ENCODE assay signal across 8 mouse cellular contexts in the genomic region with DNA sequence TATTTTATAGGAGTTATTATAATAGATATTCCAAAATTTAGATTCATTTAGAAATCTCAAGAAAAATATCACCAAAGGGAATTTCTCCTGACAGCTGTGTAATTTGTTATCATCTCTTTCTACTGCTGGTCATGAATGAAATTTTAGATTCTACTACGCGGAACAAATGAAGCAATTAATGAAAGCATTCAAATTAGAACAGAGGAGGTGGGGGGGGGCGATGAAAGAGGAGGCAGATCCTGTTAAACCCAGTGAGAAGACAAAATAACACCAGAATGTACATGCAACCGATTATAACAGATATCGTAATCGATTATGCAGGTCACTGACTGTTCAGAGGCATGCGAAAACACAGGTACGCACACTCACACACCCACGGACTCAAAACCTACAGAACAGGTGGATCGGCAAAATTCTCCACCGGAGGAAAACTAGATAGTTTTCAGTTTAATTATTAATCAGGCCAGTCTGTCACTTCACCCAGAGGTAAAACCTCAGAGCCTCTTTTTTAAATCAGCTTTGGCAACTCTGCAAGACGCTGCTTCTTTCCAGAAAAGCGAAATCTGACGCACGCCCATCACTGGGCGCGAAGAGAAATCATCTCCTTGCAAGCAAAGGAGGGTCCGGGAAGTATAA. TPM values are rescaled to one million over a fixed set of nuclear protein-coding genes. Genes with fewer than 3 reads are reported as not detected.
DNase-seq lines count a peak whose midpoint lies in the region; ATAC-seq and TF ChIP-seq lines count a peak whose summit lies in the region.

No protein-coding gene starts in this region.

- H3K9ac ChIP-seq in hindbrain, embryonic 14.5 days = peak overlapping the region; percentile 83
- H3K9ac ChIP-seq in liver, embryonic 15.5 days = peak overlapping the region; percentile 40; the same call in 1 of the 2 replicates
- peak overlapping the region; percentile 70 for H3K9ac ChIP-seq in stomach, postnatal 0 days (ENCODE audit: low read length)

- no peaks in the 10 kb centered on the region for H3K27me3 ChIP-seq in hindbrain, embryonic 14.5 days (ENCODE audit: control insufficient read depth, insufficient read depth, low read length)
- H3K27me3 ChIP-seq in liver, embryonic 15.5 days = peaks cover 15% of the 10 kb centered on the region
- H3K27me3 ChIP-seq in stomach, postnatal 0 days (ENCODE audit: control insufficient read depth, insufficient read depth, low read length) = no peaks in the 10 kb centered on the region

- no peaks in the 10 kb centered on the region for H3K36me3 ChIP-seq in hindbrain, embryonic 14.5 days (replicated peaks; ENCODE audit: control insufficient read depth, insufficient read depth)
- no peaks in the 10 kb centered on the region for H3K36me3 ChIP-seq in liver, embryonic 15.5 days (replicated peaks)
- no peaks in the 10 kb centered on the region for H3K36me3 ChIP-seq in stomach, postnatal 0 days (ENCODE audit: control insufficient read depth, insufficient read depth, low read length)

- H3K9me3 ChIP-seq in hindbrain, embryonic 14.5 days (ENCODE audit: control insufficient read depth, low read length) = no peaks in the 10 kb centered on the region
- H3K9me3 ChIP-seq in liver, embryonic 15.5 days (replicated peaks) = no peaks in the 10 kb centered on the region
- H3K9me3 ChIP-seq in stomach, postnatal 0 days (ENCODE audit: control insufficient read depth, low read length) = no peaks in the 10 kb centered on the region

- H3K4me1 ChIP-seq in hindbrain, embryonic 14.5 days (replicated peaks; ENCODE audit: control insufficient read depth, insufficient read depth, low read length) = peaks cover 17% of the 10 kb centered on the region
- H3K4me1 ChIP-seq in liver, embryonic 15.5 days (replicated peaks) = no peaks in the 10 kb centered on the region
- no peaks in the 10 kb centered on the region for H3K4me1 ChIP-seq in stomach, postnatal 0 days (replicated peaks; ENCODE audit: control insufficient read depth, insufficient read depth)

- ATAC-seq in hindbrain, embryonic 14.5 days (ENCODE audit: low FRiP score) = no peak; the same call in 1 of the 2 replicates
- ATAC-seq in liver, embryonic 15.5 days (ENCODE audit: insufficient read depth) = no peak
- no peak for ATAC-seq in stomach, postnatal 0 days (ENCODE audit: low FRiP score, low TSS enrichment)

- H3K27ac ChIP-seq in layer of hippocampus, adult 2 months = peak overlapping the region; percentile 83
- peak overlapping the region; percentile 88 for H3K27ac ChIP-seq in hindbrain, embryonic 14.5 days
- no peak overlapping the region for H3K27ac ChIP-seq in liver, embryonic 15.5 days (replicated peaks)
- H3K27ac ChIP-seq in stomach, postnatal 0 days (replicated peaks) = peak overlapping the region; percentile 84

- H3K4me2 ChIP-seq in hindbrain, embryonic 14.5 days (replicated peaks) = peak overlapping the region; percentile 72
- peak overlapping the region; percentile 72 for H3K4me2 ChIP-seq in liver, embryonic 15.5 days
- peak overlapping the region; percentile 97 for H3K4me2 ChIP-seq in stomach, postnatal 0 days (replicated peaks; ENCODE audit: low read depth)

- peak overlapping the region; percentile 91 for H3K4me3 ChIP-seq in layer of hippocampus, adult 2 months
- peak overlapping the region; percentile 80 for H3K4me3 ChIP-seq in hindbrain, embryonic 14.5 days (replicated peaks; ENCODE audit: low read length)
- H3K4me3 ChIP-seq in liver, embryonic 15.5 days (replicated peaks) = peak overlapping the region; percentile 59
- H3K4me3 ChIP-seq in stomach, postnatal 0 days (ENCODE audit: low read depth, low read length) = peak overlapping the region; percentile 74

- 1% methylated on average over 18 of the region's 18 CpGs for WGBS in hindbrain, embryonic 14.5 days
- WGBS in liver, embryonic 15.5 days (ENCODE audit: insufficient replicate concordance) = 8% methylated on average over 18 of the region's 18 CpGs
- 4% methylated on average over 18 of the region's 18 CpGs for WGBS in stomach, postnatal 0 days

- TF ChIP-seq CTCF in layer of hippocampus, adult 2 months (conservative IDR thresholded peaks at IDR 0.05) = no peak
- TF ChIP-seq CTCF in stomach, postnatal 0 days (IDR thresholded peaks at IDR 0.05; ENCODE audit: low read depth) = no peak

- no peak for TF ChIP-seq EP300 in stomach, postnatal 0 days (optimal IDR thresholded peaks at IDR 0.05)

- peak in 1 of 2 experiments; percentile 10 for DNase-seq in layer of hippocampus, adult 2 months (ENCODE audit: low spot score in 2 of 2)
- DNase-seq in layer of hippocampus, postnatal 10 days (ENCODE audit: low spot score in 2 of 2) = no peak
- DNase-seq in brain, adult 2 months (ENCODE audit: low read depth, low spot score) = peak; percentile 44
- DNase-seq in hindbrain, embryonic 14.5 days (ENCODE audit: low spot score) = peak; percentile 36
- peak; percentile 16 for DNase-seq in stomach, postnatal 0 days (ENCODE audit: low spot score)
- DNase-seq in adrenal gland, adult 2 months = no peak
- DNase-seq in right cerebral cortex, postnatal 14 days = no peak

RNA-seq across cellular contexts. Expression of gene Pgap1, which starts 0.8 kb away (rescaled TPM):
- total RNA-seq in layer of hippocampus, adult 2 months (2021) = 10 to 100 TPM; 17.6 to 21.4 TPM
- 10 to 100 TPM; 51.5 to 52.4 TPM for total RNA-seq in layer of hippocampus, postnatal 10 days (2021)
- polyA plus RNA-seq in hindbrain, embryonic 14.5 days (2014; fragmentation: Nextera tagmentation; extraction: Ambion mirVana) = 39.7 and 41.3 TPM in 2 replicates
- 1.0 and 1.2 TPM in 2 replicates for polyA plus RNA-seq in liver, embryonic 15.5 days (2015; fragmentation: Nextera tagmentation; extraction: Ambion mirVana)
- polyA plus RNA-seq in stomach, postnatal 0 days (2015; fragmentation: Nextera tagmentation; extraction: Ambion mirVana) = 4.5 and 5.4 TPM in 2 replicates
- total RNA-seq in adrenal gland, adult 2 months (2021) = 1 to 10 TPM; 3.0 to 5.7 TPM
- 0.13 and 0.17 TPM in 2 replicates for polyA plus RNA-seq in adrenal gland, adult 2 months (2012; rRNA removed)

Comparison
In these comparisons a context has a peak if more than half of its experiments do, and no peak if none do; other contexts are left out.
1. DNase-seq: peak in brain, adult 2 months (single experiment), hindbrain, embryonic 14.5 days (single experiment) and stomach, postnatal 0 days (single experiment); none in layer of hippocampus, postnatal 10 days (0 of 2), adrenal gland, adult 2 months (single experiment) and right cerebral cortex, postnatal 14 days (single experiment).
2. Peak in every context shown above with its lines, with median percentiles within 50 percentile points of each other: H3K4me3 ChIP-seq, H3K4me2 ChIP-seq and H3K9ac ChIP-seq.